Mouse (Mus musculus): ENCODE results near the gene Sipa1l2.

DNA sequence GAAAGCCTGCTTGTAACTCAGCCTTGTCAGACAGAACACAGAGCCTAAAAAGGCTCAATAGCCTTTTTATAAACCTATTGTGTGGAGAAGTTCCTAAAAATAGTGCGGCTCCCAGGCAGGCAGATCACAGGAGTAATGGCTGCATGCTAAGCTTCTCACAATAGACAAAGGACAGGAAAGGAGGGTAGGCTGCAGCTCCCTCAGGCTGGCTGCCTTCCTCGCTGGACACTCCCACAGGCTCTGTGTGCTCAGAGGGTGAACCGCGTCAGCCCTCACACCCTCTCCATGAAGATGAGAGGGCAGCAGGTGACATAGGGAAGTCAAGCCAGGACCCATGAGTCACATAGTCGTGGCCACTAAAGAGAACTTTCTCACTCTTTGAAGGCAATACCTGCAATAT, 55.7 kb downstream of the Sipa1l2 start:
- TF ChIP-seq CTCF (IDR thresholded peaks at IDR 0.05; ENCODE audit: borderline replicate concordance, insufficient read depth, low read length) (no peak), POLR2A (IDR thresholded peaks at IDR 0.05; ENCODE audit: low read depth, low read length) (no peak)

Measured in embryonic fibroblast, embryonic 13.5 days (primary cell).